Mouse (Mus musculus) embryonic facial prominence, embryonic 11.5 days (tissue): ENCODE data around the gene Tanc1. TPM values are rescaled to one million over a fixed set of nuclear protein-coding genes. Genes with fewer than 3 reads are reported as not detected.

Source experiments
- ATAC-seq: fragments of 200-750 bp; cut with Nextera tagmentation; replicated peaks from 2 replicates; pipeline ENCODE4 v1.8.0; 2017; ENCODE audit warnings: low read depth; ENCODE audit not compliant: insufficient number of reproducible peaks, low FRiP score, low TSS enrichment
- DNase-seq: peaks from one replicate; pipeline ENCODE4 v3.0.0-alpha.2; 2015; ENCODE audit warnings: low spot score
- H3K27ac ChIP-seq: fragments of 300-500 bp; sonication (generic); replicated peaks from 2 replicates; pipeline ENCODE4 v1.5.1; 2014; ENCODE audit warnings: mild to moderate bottlenecking, low read depth, low read length, control low read depth
- H3K27me3 ChIP-seq: fragments of 300-500 bp; sonication (generic); 2 replicates; pipeline ENCODE4 v1.6.1; 2014; ENCODE audit warnings: mild to moderate bottlenecking, low read length, moderate library complexity, mixed read lengths; ENCODE audit not compliant: control insufficient read depth, insufficient read depth
- H3K36me3 ChIP-seq: fragments of 300-500 bp; sonication (generic); replicated peaks from 2 replicates; pipeline ENCODE4 v1.6.1; 2014; ENCODE audit warnings: low read depth, mild to moderate bottlenecking, low read length, moderate library complexity, mixed read lengths; ENCODE audit not compliant: control insufficient read depth, insufficient read depth
- H3K4me1 ChIP-seq: fragments of 300-500 bp; sonication (generic); 2 replicates; pipeline ENCODE4 v1.6.1; 2014; ENCODE audit warnings: low read length, mixed read lengths; ENCODE audit not compliant: control insufficient read depth, insufficient read depth
- H3K4me2 ChIP-seq: fragments of 300-500 bp; sonication (generic); 2 replicates; pipeline ENCODE4 v1.6.1; 2014; ENCODE audit warnings: low read depth, mild to moderate bottlenecking, control low read depth, low read length, moderate library complexity
- H3K4me3 ChIP-seq: fragments of 300-500 bp; sonication (generic); 2 replicates; pipeline ENCODE4 v1.5.1; 2014; ENCODE audit warnings: low read depth, low read length, control low read depth
- H3K9ac ChIP-seq: fragments of 300-500 bp; sonication (generic); replicated peaks from 2 replicates; pipeline ENCODE4 v1.6.1; 2014; ENCODE audit warnings: mild to moderate bottlenecking, control low read depth, low read length
- H3K9me3 ChIP-seq: fragments of 300-500 bp; sonication (generic); replicated peaks from 2 replicates; pipeline ENCODE4 v1.6.1; 2016; ENCODE audit warnings: mild to moderate bottlenecking, low read length, inconsistent platforms, mixed read lengths; ENCODE audit not compliant: control insufficient read depth
- WGBS: fragments of 180-500 bp; shearing (Covaris S2); extraction: QIAGEN DNeasy Blood & Tissue Kit; methylation state at CpG from one replicate; pipeline ENCODE4 v1.1.7; 2014; 5-methylcytosine and 5-hydroxymethylcytosine counted together
- polyA plus RNA-seq: library from polyadenylated mRNA; unstranded; fragments of >200 nt; fragmentation: Nextera tagmentation; extraction: Ambion mirVana; gene quantifications from 2 replicates; pipeline ENCODE4 v1.2.1, GENCODE M21; 2014

Gene Tanc1
- polyA plus RNA-seq, 1 experiment from 2014 or later, result 22.7 TPM

- 66% methylated on average over 3 of the region's 3 CpGs for WGBS
- no peak overlapping the region for H3K9ac ChIP-seq
- no peak overlapping the region for H3K27ac ChIP-seq
- DNase-seq, result no peak
- no peak for ATAC-seq
- peaks cover 12% of the 10 kb centered on the region; the same call in 1 of the 2 replicates for H3K4me1 ChIP-seq
- H3K36me3 ChIP-seq, result no peaks in the 10 kb centered on the region
- no peaks in the 10 kb centered on the region for H3K27me3 ChIP-seq
- no peak overlapping the region for H3K4me3 ChIP-seq
- H3K4me2 ChIP-seq, result no peak overlapping the region
- no peaks in the 10 kb centered on the region for H3K9me3 ChIP-seq
Measured at GRCm38 (mm10) chr2:59645515-59645914, 33.7 kb downstream of the Tanc1 start.

GRCm38 (mm10) chr2:59646740-59647390 lies 35.0 kb downstream of the Tanc1 start:
- H3K27me3 ChIP-seq, result no peaks in the 10 kb centered on the region
- no peak overlapping the region for H3K4me2 ChIP-seq
- no peak overlapping the region for H3K27ac ChIP-seq
- H3K36me3 ChIP-seq, result no peaks in the 10 kb centered on the region
- no peak for ATAC-seq
- no peak overlapping the region for H3K9ac ChIP-seq
- WGBS, result 86% methylated on average over 20 of the region's 20 CpGs
- peaks cover 12% of the 10 kb centered on the region; the same call in 1 of the 2 replicates for H3K4me1 ChIP-seq
- H3K4me3 ChIP-seq, result no peak overlapping the region
- no peaks in the 10 kb centered on the region for H3K9me3 ChIP-seq
- no peak for DNase-seq

- WGBS, result 14% methylated on average over 12 of the region's 12 CpGs
- Histone ChIP-seq H3K27me3 (no peaks in the 10 kb centered on the region), H3K9ac (no peak overlapping the region), H3K4me2 (no peak overlapping the region), H3K36me3 (no peaks in the 10 kb centered on the region), H3K4me3 (no peak overlapping the region), H3K4me1 (peaks cover 12% of the 10 kb centered on the region; the same call in 1 of the 2 replicates), H3K27ac (no peak overlapping the region), H3K9me3 (no peaks in the 10 kb centered on the region)
- no peak for DNase-seq
- no peak for ATAC-seq
Measured at GRCm38 (mm10) chr2:59648444-59648843, 36.6 kb downstream of the Tanc1 start.

- no peaks in the 10 kb centered on the region for H3K9me3 ChIP-seq
- H3K27me3 ChIP-seq, result no peaks in the 10 kb centered on the region
- 95% methylated on average over 8 of the region's 8 CpGs for WGBS
- H3K4me1 ChIP-seq, result peaks cover 7% of the 10 kb centered on the region; the same call in 1 of the 2 replicates
- no peak for ATAC-seq
- H3K27ac ChIP-seq, result no peak overlapping the region
- no peak overlapping the region for H3K4me2 ChIP-seq
- H3K4me3 ChIP-seq, result no peak overlapping the region
- no peak overlapping the region for H3K9ac ChIP-seq
- no peak for DNase-seq
- no peaks in the 10 kb centered on the region for H3K36me3 ChIP-seq
Measured at GRCm38 (mm10) chr2:59651801-59652200, 40.0 kb downstream of the Tanc1 start.

- Histone ChIP-seq H3K36me3 (no peaks in the 10 kb centered on the region), H3K4me2 (no peak overlapping the region), H3K4me1 (peaks cover 7% of the 10 kb centered on the region; the same call in 1 of the 2 replicates), H3K27ac (no peak overlapping the region), H3K27me3 (no peaks in the 10 kb centered on the region), H3K9ac (no peak overlapping the region), H3K4me3 (no peak overlapping the region), H3K9me3 (no peaks in the 10 kb centered on the region)
- ATAC-seq, result no peak
- 74% methylated on average over 5 of the region's 5 CpGs for WGBS
- no peak for DNase-seq
Measured at GRCm38 (mm10) chr2:59652702-59653101, 40.9 kb downstream of the Tanc1 start.

- DNase-seq (peak; percentile 59), ATAC-seq (no peak)
- H3K4me2 ChIP-seq, result no peak overlapping the region
- no peak overlapping the region for H3K4me3 ChIP-seq
- H3K4me1 ChIP-seq, result 0 out of 2 replicates have a peak, but pooled peaks cover under 1% of the 10 kb centered on the region
- no peak overlapping the region for H3K27ac ChIP-seq
- H3K9me3 ChIP-seq, result no peaks in the 10 kb centered on the region
- H3K36me3 ChIP-seq, result no peaks in the 10 kb centered on the region
- WGBS, result 52% methylated on average over 8 of the region's 8 CpGs
- no peak overlapping the region for H3K9ac ChIP-seq
- H3K27me3 ChIP-seq, result no peaks in the 10 kb centered on the region
Measured at GRCm38 (mm10) chr2:59653306-59654165, 41.7 kb downstream of the Tanc1 start.

- Histone ChIP-seq H3K4me1 (no peaks in the 10 kb centered on the region), H3K4me3 (no peak overlapping the region), H3K9ac (no peak overlapping the region), H3K36me3 (no peaks in the 10 kb centered on the region), H3K27me3 (no peaks in the 10 kb centered on the region), H3K9me3 (no peaks in the 10 kb centered on the region), H3K4me2 (no peak overlapping the region), H3K27ac (no peak overlapping the region)
- no peak for DNase-seq
- 60% methylated on average over 7 of the region's 7 CpGs for WGBS
- ATAC-seq, result no peak
Measured at GRCm38 (mm10) chr2:59655471-59655870, 43.6 kb downstream of the Tanc1 start.

- Histone ChIP-seq H3K9me3 (no peaks in the 10 kb centered on the region), H3K4me3 (no peak overlapping the region), H3K27ac (no peak overlapping the region; the same call in 1 of the 2 replicates), H3K27me3 (no peaks in the 10 kb centered on the region), H3K36me3 (no peaks in the 10 kb centered on the region), H3K9ac (no peak overlapping the region), H3K4me2 (no peak overlapping the region), H3K4me1 (0 out of 2 replicates have a peak, but pooled peaks cover 3% of the 10 kb centered on the region)
- WGBS, result 26% methylated on average over 5 of the region's 5 CpGs
- ATAC-seq (no peak), DNase-seq (peak; percentile 58)
Measured at GRCm38 (mm10) chr2:59656680-59657079, 44.8 kb downstream of the Tanc1 start.
